Mouse (Mus musculus) cerebellum, postnatal 14 days (tissue): ENCODE measurements around the gene Lsr.

Experiments
- DNase-seq, 2 experiments: peaks; one replicate each; pipeline ENCODE4 v3.0.0; 2021; ENCODE audit warnings: mixed read lengths in 2 of 2

Lsr gene

DNA sequence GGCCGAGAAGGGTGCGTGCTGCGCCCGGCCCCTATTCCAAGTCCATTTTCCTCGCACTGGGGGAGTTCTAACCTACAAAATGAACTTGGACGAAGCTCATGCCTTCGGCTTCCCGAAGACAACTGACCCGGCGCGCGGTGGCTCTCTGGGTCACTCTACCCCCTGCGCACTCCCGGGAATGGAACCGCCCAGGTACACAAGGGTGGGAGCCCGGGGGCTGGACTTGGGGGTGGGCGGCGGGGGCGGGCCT is at the start of gene Lsr:
Gene Lsr, minus strand, starts transcription at position 214 of the 250 bp plus-strand sequence.
- DNase-seq: no peak

DNA sequence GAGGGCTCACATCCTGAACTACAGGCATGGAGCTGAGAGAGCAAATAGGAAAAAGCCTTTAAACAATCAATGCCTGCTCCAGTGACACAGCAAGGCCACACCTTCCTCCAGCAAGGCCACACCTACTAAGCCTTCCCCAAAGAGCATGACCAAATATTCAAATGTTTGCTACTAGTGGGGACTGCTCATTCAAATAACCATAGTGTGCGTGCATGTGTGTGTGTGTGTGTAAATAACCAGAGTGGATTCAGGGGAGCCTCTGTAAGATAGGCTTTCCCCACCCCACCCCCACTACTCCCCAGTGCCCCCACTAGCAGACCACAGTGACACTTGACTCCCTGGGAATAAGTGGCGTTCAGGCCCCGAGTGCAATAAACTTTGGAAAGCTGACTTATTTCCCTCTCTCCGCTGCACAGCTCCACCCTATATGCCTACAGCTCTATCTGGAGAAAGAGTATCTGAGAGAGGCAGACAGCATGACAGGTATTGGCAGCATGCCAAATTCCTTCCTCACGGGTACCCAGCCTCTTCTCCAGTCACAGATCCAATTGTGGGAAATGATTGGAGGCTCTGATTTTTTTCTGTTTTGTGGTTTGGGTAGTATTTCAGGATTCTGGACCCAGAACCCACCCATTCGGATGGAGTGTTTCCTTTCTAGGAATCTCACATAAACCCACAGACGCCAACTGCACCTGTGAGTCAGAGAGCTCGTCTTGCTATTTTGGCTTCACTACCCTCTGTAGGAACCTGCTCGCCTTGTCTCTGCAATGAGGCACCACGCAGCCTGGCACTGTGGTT is 44.0 kb upstream of the Lsr start:
- DNase-seq: peak; percentile 49 to 64

GRCm38 (mm10) chr7:31012971-31013370 is 39.7 kb upstream of the Lsr start:
- DNase-seq: peak; percentile 53 to 57

DNA sequence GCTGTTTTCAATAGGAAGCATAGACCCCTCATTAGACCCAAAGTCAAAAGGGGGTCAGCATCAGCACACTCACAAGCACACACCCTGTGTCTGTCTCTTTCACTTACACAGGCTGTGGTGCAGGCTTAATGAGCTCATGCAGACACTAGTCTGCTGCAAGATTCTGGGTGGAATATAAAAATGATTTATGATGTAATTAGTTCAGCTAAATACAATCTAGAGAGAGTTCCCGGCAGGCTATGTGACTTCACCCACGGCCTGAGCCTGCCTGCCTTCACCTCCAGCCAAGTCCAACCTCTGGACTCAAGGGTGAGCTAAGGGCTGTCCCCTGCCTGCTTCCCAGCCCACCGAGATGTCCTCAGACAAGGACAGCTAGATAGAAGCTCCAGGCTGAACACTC is 35.6 kb upstream of the Lsr start:
- DNase-seq: no peak

GRCm38 (mm10) chr7:31008175-31008574 is 34.9 kb upstream of the Lsr start:
- DNase-seq: no peak

DNA sequence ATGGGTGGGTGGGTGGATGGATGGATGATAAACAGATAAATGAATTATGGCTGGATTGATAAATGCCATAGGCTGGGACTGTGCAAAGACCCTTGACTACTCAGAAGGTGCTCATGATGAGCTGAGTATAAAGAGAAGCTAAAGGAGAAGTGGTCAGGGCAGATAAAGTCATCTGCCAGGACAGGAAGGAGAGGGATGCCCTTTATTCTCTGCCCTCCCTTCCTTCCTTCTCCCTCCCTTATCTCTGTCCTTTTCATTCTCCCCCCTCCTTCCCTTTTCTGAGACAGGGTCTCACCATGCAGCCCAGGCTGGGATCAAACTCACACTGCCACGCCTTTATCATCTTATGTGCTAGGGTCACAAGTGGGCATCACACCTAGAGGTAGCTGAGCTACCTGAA is 34.5 kb upstream of the Lsr start:
- no peak for DNase-seq

DNA sequence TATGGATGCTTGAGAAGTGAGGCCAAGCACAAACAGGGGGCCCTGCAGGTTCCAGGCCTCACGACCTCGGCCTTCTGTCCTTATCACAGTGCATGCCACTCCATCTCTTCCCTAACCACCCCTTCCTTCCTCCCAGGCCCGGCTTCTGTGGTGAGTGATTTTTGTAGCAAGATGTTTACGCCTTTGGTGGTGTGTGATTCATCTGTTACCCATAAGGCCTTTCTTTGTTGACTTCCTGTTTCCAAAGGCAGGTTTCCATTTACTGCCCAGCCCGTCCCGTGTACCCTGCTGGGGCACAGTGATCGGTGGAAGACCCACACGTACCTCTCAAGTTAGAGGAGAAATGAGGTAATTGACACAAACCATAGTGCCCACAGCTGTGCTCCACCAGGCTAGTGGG is 29.4 kb upstream of the Lsr start:
- no peak for DNase-seq

DNA sequence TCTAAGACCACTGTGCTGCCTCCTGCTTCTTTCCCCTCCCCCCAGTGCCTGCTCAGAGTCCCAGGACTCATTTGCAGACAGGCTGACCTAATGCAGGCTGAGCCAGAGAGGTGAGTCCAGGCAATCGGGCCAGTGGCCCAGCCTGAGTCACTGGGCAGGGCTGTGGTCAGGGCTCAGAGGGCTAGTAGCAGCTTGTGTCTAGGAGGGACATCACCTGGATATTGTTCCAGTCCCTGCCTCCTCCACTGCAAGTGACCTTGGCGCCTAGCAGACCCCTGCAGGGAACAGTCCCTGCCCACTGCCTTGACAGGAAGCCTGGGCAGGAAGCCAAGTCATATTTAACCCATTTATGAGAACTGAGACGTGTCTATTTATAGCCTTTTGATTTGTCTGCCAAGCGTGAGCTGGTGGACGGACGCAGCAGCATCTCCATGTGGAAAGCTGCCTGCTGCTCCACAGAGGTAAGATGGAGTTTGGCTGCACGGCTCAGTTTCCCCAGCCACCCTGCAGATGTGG is 27.3 kb upstream of the Lsr start:
- peak; percentile 87 to 90 for DNase-seq

- no peak for DNase-seq
Observed at GRCm38 (mm10) chr7:30996491-30996890, 23.2 kb upstream of the Lsr start.

DNA sequence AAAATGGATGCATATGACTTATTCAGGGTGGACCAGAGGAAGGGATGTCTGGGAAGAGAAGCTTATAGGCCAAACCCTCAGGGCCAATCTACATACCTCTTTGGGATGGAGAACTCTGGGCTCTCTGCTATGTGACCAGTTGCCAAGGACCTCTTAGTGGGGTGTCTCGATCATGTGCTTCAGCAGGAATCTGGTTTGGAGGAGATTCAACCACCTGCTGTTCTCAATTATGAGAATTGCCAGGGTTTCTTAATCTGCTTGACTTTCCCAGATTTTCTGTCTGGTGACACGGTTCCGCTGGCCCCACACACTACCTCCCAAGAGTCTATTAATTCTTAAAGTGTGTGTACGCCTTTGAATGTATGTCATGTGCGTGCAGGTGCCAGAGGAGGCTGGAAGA is 20.7 kb upstream of the Lsr start:
- DNase-seq: peak; percentile 54 to 63

- no peak for DNase-seq
Observed at GRCm38 (mm10) chr7:30992148-30992547, 18.9 kb upstream of the Lsr start.

DNA sequence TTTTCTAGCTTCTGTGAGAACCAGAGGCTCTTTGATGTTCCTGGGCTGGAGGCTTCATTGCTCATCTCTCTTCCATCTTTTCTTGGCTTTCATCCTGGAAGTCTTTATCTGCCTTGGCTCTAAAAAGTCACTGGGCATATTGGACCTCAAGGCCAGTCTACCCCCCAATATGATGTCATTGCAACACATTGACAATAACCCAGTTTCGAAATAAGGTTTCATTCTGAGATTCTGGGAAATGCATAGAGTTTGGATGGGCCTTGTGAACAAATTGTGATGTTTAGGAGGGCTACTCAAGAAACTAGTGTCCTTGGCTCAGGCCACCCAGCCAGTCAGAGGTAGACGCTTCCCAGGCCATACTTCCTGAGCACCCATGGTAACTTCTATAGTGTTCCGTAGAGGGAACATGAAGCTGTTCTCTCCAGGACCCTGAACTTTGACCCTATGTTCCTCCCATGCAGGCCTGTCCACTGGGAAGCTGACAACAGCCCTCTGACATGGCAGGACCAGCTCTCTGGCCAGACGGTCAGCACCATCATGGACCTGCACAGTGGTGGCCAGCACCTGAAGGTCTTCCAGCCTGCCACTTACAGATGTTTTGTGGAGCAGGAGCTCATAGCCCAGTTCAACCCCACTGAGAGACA is 15.4 kb upstream of the Lsr start:
- DNase-seq: no peak

- no peak for DNase-seq
Observed at GRCm38 (mm10) chr7:30985357-30985756, 12.1 kb upstream of the Lsr start.

- DNase-seq: no peak
Observed at GRCm38 (mm10) chr7:30981703-30982102, 8.4 kb upstream of the Lsr start.

DNA sequence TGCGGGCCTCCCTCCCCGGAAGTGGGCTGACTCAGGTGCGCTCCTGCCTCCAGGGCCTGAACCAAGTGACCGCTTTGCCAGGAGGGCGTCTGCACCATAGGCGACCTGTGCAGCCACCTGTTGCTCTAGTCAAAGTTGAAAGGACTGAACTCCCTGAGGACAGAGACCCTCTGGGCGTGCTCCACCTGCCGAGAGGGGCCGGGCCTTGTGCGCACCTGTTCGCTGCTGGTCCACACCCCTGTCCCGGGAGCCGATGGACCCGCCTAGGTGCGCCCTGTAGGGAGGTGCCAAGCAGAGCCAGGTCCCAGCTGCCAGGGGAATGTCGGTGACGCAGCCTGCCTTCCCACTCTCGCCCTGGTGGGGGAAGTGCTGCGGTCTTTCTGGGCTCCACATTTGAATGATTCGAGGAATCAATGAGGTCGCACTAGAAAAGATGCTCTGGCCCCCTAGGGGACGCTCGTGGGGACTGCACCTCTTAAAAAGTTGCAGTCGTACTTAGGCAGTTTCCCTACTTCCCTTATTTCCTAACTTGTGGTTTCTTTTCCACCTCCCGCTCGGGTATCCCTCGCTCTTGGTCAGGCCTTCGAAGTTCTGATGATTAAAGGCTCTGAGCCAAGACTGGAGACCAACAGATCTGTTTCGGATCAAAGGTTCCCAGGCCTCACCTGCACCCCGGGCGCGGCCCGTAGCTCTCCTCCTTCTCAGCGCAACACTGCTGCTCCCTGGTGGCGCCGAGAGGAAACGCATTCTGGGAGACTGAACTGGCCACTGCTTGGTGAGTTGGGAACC is 431 bp upstream of the Lsr start, which contains the start of gene Fam187b:
Gene Fam187b, plus strand, starts transcription at position 290 of the 789 bp plus-strand sequence.
- DNase-seq: peak; percentile 91 to 93

DNA sequence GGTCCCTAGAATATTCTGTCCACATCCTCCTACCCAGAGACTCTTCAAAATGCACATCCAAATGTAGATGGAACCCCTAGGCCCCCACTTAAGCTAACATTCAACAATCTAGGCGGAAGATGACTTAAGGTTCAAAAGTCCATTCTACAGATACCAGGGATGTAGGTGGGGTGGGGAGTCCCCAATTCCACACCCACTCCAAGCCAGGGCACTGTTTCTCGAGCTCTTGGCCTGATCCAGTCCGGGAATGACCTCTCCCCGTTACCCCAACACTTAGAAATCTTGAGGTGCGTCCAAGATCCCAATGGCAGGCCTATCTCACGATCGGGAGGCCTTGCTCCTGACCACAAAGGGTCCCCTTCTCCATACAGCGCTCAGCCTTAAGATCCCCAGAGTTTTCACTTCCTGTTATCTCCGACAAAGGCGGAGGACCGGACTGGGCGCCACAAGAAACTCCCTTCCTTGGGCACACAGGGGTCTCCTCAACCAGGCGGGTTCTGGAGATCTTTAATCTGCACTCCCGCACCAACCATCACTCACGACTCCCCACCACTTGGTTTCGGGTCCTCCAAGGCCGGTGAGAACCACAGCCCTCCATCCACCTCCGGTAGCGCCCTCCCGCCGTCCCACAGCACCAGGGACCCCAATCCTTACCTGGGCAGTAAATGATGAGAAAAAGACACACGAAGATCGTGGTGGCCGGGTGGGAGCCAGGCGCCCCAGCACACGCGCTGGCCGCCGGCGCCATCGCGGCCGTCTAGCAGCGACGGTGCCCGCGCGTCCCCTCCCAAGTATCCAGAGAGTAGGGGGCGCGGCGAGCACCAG is 626 bp downstream of the Lsr start:
- no peak for DNase-seq

GRCm38 (mm10) chr7:30971901-30972300 is 1.4 kb downstream of the Lsr start:
- no peak for DNase-seq

DNA sequence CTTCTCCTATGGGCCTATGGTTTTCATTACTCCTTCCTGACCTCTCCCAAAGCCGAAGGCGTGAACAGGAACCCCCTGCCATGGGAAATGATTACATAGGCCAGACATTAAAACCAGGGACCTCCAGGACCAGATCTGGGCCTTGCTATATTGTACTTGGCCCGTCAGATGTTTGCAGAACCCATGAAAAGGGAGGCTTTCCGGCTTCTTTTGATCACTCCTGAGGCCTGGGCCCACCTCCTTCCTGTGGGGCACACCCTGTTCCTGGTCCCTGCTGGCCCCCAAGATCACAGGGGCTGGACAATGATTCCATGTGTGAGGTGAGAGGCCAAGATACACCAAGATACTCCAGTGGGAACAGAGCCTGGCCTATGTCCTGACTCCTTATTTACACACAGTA is 4.1 kb downstream of the Lsr start:
- DNase-seq: no peak

- DNase-seq: no peak
Observed at GRCm38 (mm10) chr7:30968611-30969010, 4.7 kb downstream of the Lsr start.

GRCm38 (mm10) chr7:30966657-30967056 is 6.6 kb downstream of the Lsr start:
- no peak for DNase-seq

GRCm38 (mm10) chr7:30965677-30966076 is 7.6 kb downstream of the Lsr start:
- DNase-seq: no peak

- no peak for DNase-seq
Observed at GRCm38 (mm10) chr7:30964366-30964765, 8.9 kb downstream of the Lsr start.

- DNase-seq: no peak
Observed at GRCm38 (mm10) chr7:30962862-30963261, 10.4 kb downstream of the Lsr start.
